Mouse (Mus musculus) hindbrain, embryonic 13.5 days (tissue): ENCODE data around the gene Rhbdf2. TPM values are rescaled to one million over a fixed set of nuclear protein-coding genes. Genes with fewer than 3 reads are reported as not detected.
A peak's percentile ranks its signal among the peaks of the same experiment; 100 is the strongest.
"Not testable (repeated sequence)": the region's sequence is repeated elsewhere in the genome, so short reads cannot be mapped to it uniquely, and the experiment has no call there.

Experiments
- ATAC-seq: fragments of 200-750 bp; cut with Nextera tagmentation; 2 replicates; pipeline ENCODE4 v1.8.0; 2017; ENCODE audit warnings: moderate TSS enrichment; ENCODE audit not compliant: low FRiP score
- H3K27ac ChIP-seq: fragments of 300-500 bp; sonication (generic); 2 replicates; pipeline ENCODE4 v1.5.1; 2015; ENCODE audit warnings: inconsistent platforms, mild to moderate bottlenecking, moderate library complexity
- H3K27me3 ChIP-seq: fragments of 300-500 bp; sonication (generic); 2 replicates; pipeline ENCODE4 v1.6.1; 2015; ENCODE audit warnings: mild to moderate bottlenecking, inconsistent platforms
- H3K36me3 ChIP-seq: fragments of 300-500 bp; sonication (generic); 2 replicates; pipeline ENCODE4 v1.6.1; 2015; ENCODE audit warnings: mild to moderate bottlenecking, inconsistent platforms
- H3K4me1 ChIP-seq: fragments of 300-500 bp; sonication (generic); replicated peaks from 2 replicates; pipeline ENCODE4 v1.6.1; 2015; ENCODE audit warnings: inconsistent platforms
- H3K4me2 ChIP-seq: fragments of 300-500 bp; sonication (generic); 2 replicates; pipeline ENCODE4 v1.6.1; 2015; ENCODE audit warnings: inconsistent platforms, mild to moderate bottlenecking, moderate library complexity
- H3K4me3 ChIP-seq: fragments of 300-500 bp; sonication (generic); 2 replicates; pipeline ENCODE4 v1.5.1; 2015; ENCODE audit warnings: mild to moderate bottlenecking, inconsistent platforms
- H3K9ac ChIP-seq: fragments of 300-500 bp; sonication (generic); 2 replicates; pipeline ENCODE4 v1.6.1; 2015; ENCODE audit warnings: mild to moderate bottlenecking, inconsistent platforms
- H3K9me3 ChIP-seq: fragments of 300-500 bp; sonication (generic); 2 replicates; pipeline ENCODE4 v1.6.1; 2016; ENCODE audit warnings: inconsistent platforms
- WGBS: fragments of 180-500 bp; shearing (Covaris S2); methylation state at CpG from one replicate; pipeline ENCODE4 v1.1.7; 2015; 5-methylcytosine and 5-hydroxymethylcytosine counted together
- polyA plus RNA-seq: library from polyadenylated mRNA; unstranded; fragments of >200 nt; fragmentation: Nextera tagmentation; extraction: Ambion mirVana; gene quantifications from 2 replicates; pipeline ENCODE4 v1.2.1, GENCODE M21; 2015

The Rhbdf2 gene
- polyA plus RNA-seq, 1 experiment from 2014 or later: 1.8 TPM

- Histone ChIP-seq H3K4me2 (no peak overlapping the region), H3K4me1 (peaks cover 60% of the 10 kb centered on the region), H3K4me3 (no peak overlapping the region), H3K27ac (0 out of 2 replicates have a peak overlapping the region, but pooled peaks have one; percentile 30), H3K9me3 (no peaks in the 10 kb centered on the region), H3K27me3 (no peaks in the 10 kb centered on the region), H3K36me3 (peaks cover 9% of the 10 kb centered on the region), H3K9ac (peak overlapping the region; percentile 46; the same call in 1 of the 2 replicates)
- WGBS: 43% methylated on average over 7 of the region's 7 CpGs
- no peak for ATAC-seq
Measured at GRCm38 (mm10) chr11:116668839-116669238, 42.0 kb upstream of the Rhbdf2 start.

GRCm38 (mm10) chr11:116668381-116668825 lies 41.6 kb upstream of the Rhbdf2 start:
- Histone ChIP-seq H3K27me3 (no peaks in the 10 kb centered on the region), H3K9me3 (no peaks in the 10 kb centered on the region), H3K4me3 (no peak overlapping the region), H3K4me1 (peaks cover 60% of the 10 kb centered on the region), H3K27ac (0 out of 2 replicates have a peak overlapping the region, but pooled peaks have one; percentile 30), H3K4me2 (no peak overlapping the region), H3K36me3 (peaks cover 5% of the 10 kb centered on the region), H3K9ac (peak overlapping the region; percentile 46; the same call in 1 of the 2 replicates)
- no peak for ATAC-seq
- 85% methylated on average over 10 of the region's 10 CpGs for WGBS

GRCm38 (mm10) chr11:116667930-116668329 lies 41.1 kb upstream of the Rhbdf2 start:
- WGBS: 90% methylated on average over 8 of the region's 8 CpGs
- no peak for ATAC-seq
- Histone ChIP-seq H3K27ac (no peak overlapping the region), H3K4me3 (no peak overlapping the region), H3K4me1 (peaks cover 60% of the 10 kb centered on the region), H3K27me3 (no peaks in the 10 kb centered on the region), H3K4me2 (no peak overlapping the region), H3K36me3 (peaks cover under 1% of the 10 kb centered on the region; the same call in 1 of the 2 replicates), H3K9ac (no peak overlapping the region), H3K9me3 (no peaks in the 10 kb centered on the region)

- not testable (repeated sequence) for ATAC-seq, H3K36me3 ChIP-seq
- H3K4me1 ChIP-seq: peaks cover 60% of the 10 kb centered on the region
Measured at GRCm38 (mm10) chr11:116667012-116667411, 40.2 kb upstream of the Rhbdf2 start.

GRCm38 (mm10) chr11:116666566-116666965 lies 39.7 kb upstream of the Rhbdf2 start:
- no peak overlapping the region for H3K4me2 ChIP-seq
- no peak for ATAC-seq
- H3K4me3 ChIP-seq: no peak overlapping the region
- WGBS: 82% methylated on average over 9 of the region's 9 CpGs
- no peaks in the 10 kb centered on the region for H3K36me3 ChIP-seq
- no peak overlapping the region for H3K9ac ChIP-seq
- no peaks in the 10 kb centered on the region for H3K27me3 ChIP-seq
- no peak overlapping the region for H3K27ac ChIP-seq
- H3K4me1 ChIP-seq: peaks cover 64% of the 10 kb centered on the region
- no peaks in the 10 kb centered on the region for H3K9me3 ChIP-seq

More at GRCm38 (mm10) chr11:116667012-116667411, 40.2 kb upstream of the Rhbdf2 start:
- not testable (repeated sequence) for H3K9me3 ChIP-seq, H3K27me3 ChIP-seq, H3K4me2 ChIP-seq, H3K4me3 ChIP-seq, H3K27ac ChIP-seq, H3K9ac ChIP-seq
- 82% methylated on average over 5 of the region's 5 CpGs for WGBS

- H3K4me1 ChIP-seq: peaks cover 66% of the 10 kb centered on the region
- no peaks in the 10 kb centered on the region for H3K27me3 ChIP-seq
- WGBS: 80% methylated on average over 10 of the region's 10 CpGs
- H3K9me3 ChIP-seq: no peaks in the 10 kb centered on the region
- ATAC-seq: no peak
- no peak overlapping the region for H3K9ac ChIP-seq
- no peak overlapping the region for H3K4me3 ChIP-seq
- H3K36me3 ChIP-seq: no peaks in the 10 kb centered on the region
- H3K27ac ChIP-seq: no peak overlapping the region
- no peak overlapping the region for H3K4me2 ChIP-seq
Measured at GRCm38 (mm10) chr11:116665289-116665688, 38.5 kb upstream of the Rhbdf2 start.

GRCm38 (mm10) chr11:116661948-116662377 lies 35.1 kb upstream of the Rhbdf2 start:
- no peaks in the 10 kb centered on the region for H3K9me3 ChIP-seq
- H3K4me2 ChIP-seq: peak overlapping the region; percentile 34

GRCm38 (mm10) chr11:116661291-116661947 lies 34.6 kb upstream of the Rhbdf2 start:
- WGBS: 1% methylated on average over 13 of the region's 13 CpGs
- peak overlapping the region; percentile 55 for H3K9ac ChIP-seq

More at GRCm38 (mm10) chr11:116661948-116662377, 35.1 kb upstream of the Rhbdf2 start:
- Histone ChIP-seq H3K36me3 (no peaks in the 10 kb centered on the region), H3K4me1 (peaks cover 71% of the 10 kb centered on the region), H3K9ac (peak overlapping the region; percentile 55), H3K4me3 (no peak overlapping the region), H3K27ac (peak overlapping the region; percentile 94), H3K27me3 (no peaks in the 10 kb centered on the region)
- 24% methylated on average over 8 of the region's 8 CpGs for WGBS
- no peak for ATAC-seq

GRCm38 (mm10) chr11:116660181-116660580 lies 33.4 kb upstream of the Rhbdf2 start:
- Histone ChIP-seq H3K9me3 (no peaks in the 10 kb centered on the region), H3K9ac (peak overlapping the region; percentile 55; the same call in 1 of the 2 replicates), H3K4me3 (no peak overlapping the region), H3K27me3 (peaks cover 3% of the 10 kb centered on the region; the same call in 1 of the 2 replicates), H3K4me2 (peak overlapping the region; percentile 34; the same call in 1 of the 2 replicates), H3K27ac (peak overlapping the region; percentile 94), H3K36me3 (no peaks in the 10 kb centered on the region), H3K4me1 (peaks cover 80% of the 10 kb centered on the region)
- WGBS: 54% methylated on average over 9 of the region's 9 CpGs
- ATAC-seq: no peak

More at GRCm38 (mm10) chr11:116661291-116661947, 34.6 kb upstream of the Rhbdf2 start:
- Histone ChIP-seq H3K27me3 (no peaks in the 10 kb centered on the region), H3K9me3 (no peaks in the 10 kb centered on the region), H3K4me2 (peak overlapping the region; percentile 34), H3K27ac (peak overlapping the region; percentile 94), H3K4me3 (0 out of 2 replicates have a peak overlapping the region, but pooled peaks have one; percentile 1), H3K36me3 (no peaks in the 10 kb centered on the region), H3K4me1 (peaks cover 76% of the 10 kb centered on the region)
- peak; percentile 63 for ATAC-seq

- Histone ChIP-seq H3K4me2 (no peak overlapping the region), H3K4me1 (peaks cover 80% of the 10 kb centered on the region), H3K36me3 (no peaks in the 10 kb centered on the region), H3K4me3 (no peak overlapping the region), H3K27ac (peak overlapping the region; percentile 94; the same call in 1 of the 2 replicates), H3K27me3 (peaks cover 13% of the 10 kb centered on the region), H3K9ac (no peak overlapping the region), H3K9me3 (no peaks in the 10 kb centered on the region)
- ATAC-seq: no peak
- 81% methylated on average over 15 of the region's 15 CpGs for WGBS
Measured at GRCm38 (mm10) chr11:116659027-116659621, 32.3 kb upstream of the Rhbdf2 start.

- Histone ChIP-seq H3K9me3 (no peaks in the 10 kb centered on the region), H3K4me2 (peak overlapping the region; percentile 19; the same call in 1 of the 2 replicates), H3K27ac (peak overlapping the region; percentile 89; the same call in 1 of the 2 replicates), H3K4me1 (peaks cover 79% of the 10 kb centered on the region), H3K4me3 (no peak overlapping the region), H3K36me3 (no peaks in the 10 kb centered on the region), H3K9ac (no peak overlapping the region), H3K27me3 (peaks cover 16% of the 10 kb centered on the region)
- 59% methylated on average over 10 of the region's 10 CpGs for WGBS
- no peak for ATAC-seq
Measured at GRCm38 (mm10) chr11:116658238-116658637, 31.4 kb upstream of the Rhbdf2 start.
